Mouse (Mus musculus): ENCODE measurements around the gene Cd276.

GRCm38 (mm10) chr9:58549694-58550093 is 5.5 kb downstream of the Cd276 start:
- no peak for TF ChIP-seq CTCF (IDR thresholded peaks at IDR 0.05; ENCODE audit: low read depth, low read length)
- TF ChIP-seq POLR2A (IDR thresholded peaks at IDR 0.05; ENCODE audit: extremely low read depth, insufficient read depth, low read length): no peak

All from liver, adult 2 months (tissue).